Mouse (Mus musculus): Measurements from ENCODE around the gene Fam126a. TPM values are rescaled to one million over a fixed set of nuclear protein-coding genes. Genes with fewer than 3 reads are reported as not detected.

The Fam126a gene
- polyA plus RNA-seq, 1 experiment = 5.6 TPM

GRCm38 (mm10) chr5:23943534-23943933 is 87.0 kb downstream of the Fam126a start:
- WGBS = 96% methylated on average over 2 of the region's 2 CpGs
- Histone ChIP-seq H3K27me3 (ENCODE audit: control insufficient read depth, insufficient read depth, low read length) (no peaks in the 10 kb centered on the region), H3K27ac (ENCODE audit: insufficient read depth, low read length) (no peak overlapping the region), H3K4me1 (ENCODE audit: control insufficient read depth, insufficient read depth, low read length) (no peaks in the 10 kb centered on the region), H3K4me3 (replicated peaks; ENCODE audit: insufficient read depth, low read depth, low read length) (no peak overlapping the region)
- TF ChIP-seq POLR2A (IDR thresholded peaks at IDR 0.05; ENCODE audit: borderline replicate concordance, insufficient read depth, low read length) (no peak), CTCF (IDR thresholded peaks at IDR 0.05; ENCODE audit: borderline replicate concordance, insufficient read depth, low read depth, low read length) (no peak)
- DNase-seq = no peak

GRCm38 (mm10) chr5:23923481-23924165 is 106.9 kb downstream of the Fam126a start:
- Histone ChIP-seq H3K4me3 (replicated peaks; ENCODE audit: insufficient read depth, low read depth, low read length) (no peak overlapping the region), H3K4me1 (ENCODE audit: control insufficient read depth, insufficient read depth, low read length) (no peaks in the 10 kb centered on the region), H3K27ac (ENCODE audit: insufficient read depth, low read length) (no peak overlapping the region), H3K27me3 (ENCODE audit: control insufficient read depth, insufficient read depth, low read length) (no peaks in the 10 kb centered on the region)
- TF ChIP-seq CTCF (IDR thresholded peaks at IDR 0.05; ENCODE audit: borderline replicate concordance, insufficient read depth, low read depth, low read length) = no peak
- no peak for TF ChIP-seq POLR2A (IDR thresholded peaks at IDR 0.05; ENCODE audit: borderline replicate concordance, insufficient read depth, low read length)
- WGBS = 77% methylated on average over 12 of the region's 12 CpGs
- no peak for DNase-seq

- WGBS = 86% methylated on average over 12 of the region's 12 CpGs
- TF ChIP-seq CTCF (IDR thresholded peaks at IDR 0.05; ENCODE audit: borderline replicate concordance, insufficient read depth, low read depth, low read length) (no peak), POLR2A (IDR thresholded peaks at IDR 0.05; ENCODE audit: borderline replicate concordance, insufficient read depth, low read length) (no peak)
- Histone ChIP-seq H3K4me3 (replicated peaks; ENCODE audit: insufficient read depth, low read depth, low read length) (no peak overlapping the region), H3K27ac (ENCODE audit: insufficient read depth, low read length) (no peak overlapping the region), H3K27me3 (ENCODE audit: control insufficient read depth, insufficient read depth, low read length) (no peaks in the 10 kb centered on the region), H3K4me1 (ENCODE audit: control insufficient read depth, insufficient read depth, low read length) (no peaks in the 10 kb centered on the region)
- no peak for DNase-seq
Measured at GRCm38 (mm10) chr5:23922516-23923291, 107.8 kb downstream of the Fam126a start.

- H3K4me3 ChIP-seq (replicated peaks; ENCODE audit: insufficient read depth, low read depth, low read length) = no peak overlapping the region
- H3K27ac ChIP-seq (ENCODE audit: insufficient read depth, low read length) = no peak overlapping the region
- no peaks in the 10 kb centered on the region for H3K27me3 ChIP-seq (ENCODE audit: control insufficient read depth, insufficient read depth, low read length)
- TF ChIP-seq CTCF (IDR thresholded peaks at IDR 0.05; ENCODE audit: borderline replicate concordance, insufficient read depth, low read depth, low read length) (no peak), POLR2A (IDR thresholded peaks at IDR 0.05; ENCODE audit: borderline replicate concordance, insufficient read depth, low read length) (no peak)
- 91% methylated on average over 1 of the region's 1 CpGs for WGBS
- H3K4me1 ChIP-seq (ENCODE audit: control insufficient read depth, insufficient read depth, low read length) = no peaks in the 10 kb centered on the region
- DNase-seq = no peak
Measured at GRCm38 (mm10) chr5:23921316-23921715, 109.2 kb downstream of the Fam126a start.

GRCm38 (mm10) chr5:23919892-23920731 is 110.4 kb downstream of the Fam126a start:
- WGBS = 70% methylated on average over 7 of the region's 7 CpGs

GRCm38 (mm10) chr5:23917301-23917700 is 113.2 kb downstream of the Fam126a start:
- Histone ChIP-seq H3K4me3 (replicated peaks; ENCODE audit: insufficient read depth, low read depth, low read length) (no peak overlapping the region), H3K4me1 (ENCODE audit: control insufficient read depth, insufficient read depth, low read length) (no peaks in the 10 kb centered on the region), H3K27me3 (ENCODE audit: control insufficient read depth, insufficient read depth, low read length) (no peaks in the 10 kb centered on the region), H3K27ac (ENCODE audit: insufficient read depth, low read length) (no peak overlapping the region)
- TF ChIP-seq POLR2A (IDR thresholded peaks at IDR 0.05; ENCODE audit: borderline replicate concordance, insufficient read depth, low read length) (no peak), CTCF (IDR thresholded peaks at IDR 0.05; ENCODE audit: borderline replicate concordance, insufficient read depth, low read depth, low read length) (no peak)
- 83% methylated on average over 1 of the region's 1 CpGs for WGBS
- DNase-seq = no peak

More at GRCm38 (mm10) chr5:23919892-23920731, 110.4 kb downstream of the Fam126a start:
- TF ChIP-seq CTCF (IDR thresholded peaks at IDR 0.05; ENCODE audit: borderline replicate concordance, insufficient read depth, low read depth, low read length) = no peak
- TF ChIP-seq POLR2A (IDR thresholded peaks at IDR 0.05; ENCODE audit: borderline replicate concordance, insufficient read depth, low read length) = no peak
- Histone ChIP-seq H3K27ac (ENCODE audit: insufficient read depth, low read length) (no peak overlapping the region), H3K4me3 (replicated peaks; ENCODE audit: insufficient read depth, low read depth, low read length) (no peak overlapping the region), H3K27me3 (ENCODE audit: control insufficient read depth, insufficient read depth, low read length) (no peaks in the 10 kb centered on the region), H3K4me1 (ENCODE audit: control insufficient read depth, insufficient read depth, low read length) (no peaks in the 10 kb centered on the region)
- no peak for DNase-seq

- TF ChIP-seq POLR2A (IDR thresholded peaks at IDR 0.05; ENCODE audit: borderline replicate concordance, insufficient read depth, low read length) (no peak), CTCF (IDR thresholded peaks at IDR 0.05; ENCODE audit: borderline replicate concordance, insufficient read depth, low read depth, low read length) (no peak)
- WGBS = 95% methylated on average over 1 of the region's 1 CpGs
- Histone ChIP-seq H3K27ac (ENCODE audit: insufficient read depth, low read length) (no peak overlapping the region), H3K27me3 (ENCODE audit: control insufficient read depth, insufficient read depth, low read length) (no peaks in the 10 kb centered on the region), H3K4me1 (ENCODE audit: control insufficient read depth, insufficient read depth, low read length) (no peaks in the 10 kb centered on the region), H3K4me3 (replicated peaks; ENCODE audit: insufficient read depth, low read depth, low read length) (no peak overlapping the region)
- no peak for DNase-seq
Measured at GRCm38 (mm10) chr5:23911556-23911955, 118.9 kb downstream of the Fam126a start.
